Mouse (Mus musculus) neutrophil, adult 5-6 weeks (primary cell): ENCODE measurements at regions not wholly inside any gene's neighbourhood (a gene's known extent, or its start where the extent isn't known, plus 50 kb on each side); places are given as distances from the start of the nearest gene placed in this dataset.
"Not testable (repeated sequence)": the region's sequence is repeated elsewhere in the genome, so short reads cannot be mapped to it uniquely, and the experiment has no call there.

Experiments used
- ATAC-seq: fragments of 151-379, 151-347 bp; 2 replicates; pipeline ENCODE4 v1.8.0; 2017; ENCODE audit warnings: mild to moderate bottlenecking, moderate TSS enrichment; ENCODE audit not compliant: insufficient number of reproducible peaks, poor library complexity, low FRiP score, severe bottlenecking; ENCODE audit errors: extremely low read depth

GRCm38 (mm10) chr14:61737504-61738040 is 130.3 kb downstream of the Kcnrg start:
- no peak for ATAC-seq

- ATAC-seq, result no peak
Observed at GRCm38 (mm10) chr14:61739453-61739852, 132.2 kb downstream of the Kcnrg start.

GRCm38 (mm10) chr14:61743855-61744408 is 136.7 kb downstream of the Kcnrg start:
- ATAC-seq, result no peak

GRCm38 (mm10) chr14:61753421-61753820 is 146.2 kb downstream of the Kcnrg start:
- no peak for ATAC-seq

DNA sequence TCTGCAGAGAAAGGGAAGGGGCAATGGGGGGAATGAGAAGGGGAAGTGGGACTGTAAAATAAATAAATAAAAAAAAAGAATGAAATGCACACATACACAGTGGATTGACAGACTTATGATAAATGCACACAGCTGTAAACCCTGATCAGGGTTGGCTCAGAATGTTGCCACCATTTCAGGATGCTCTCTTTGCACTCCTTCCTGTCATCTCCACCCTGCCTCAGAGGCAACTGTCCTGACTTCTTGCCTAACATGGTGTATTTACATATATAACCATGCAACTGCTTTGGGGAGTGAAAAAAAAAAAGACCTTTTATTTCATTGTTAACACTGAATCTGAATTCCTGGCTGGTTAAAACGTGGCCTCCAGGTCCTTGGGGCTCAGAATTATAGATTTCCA is 149.4 kb downstream of the Kcnrg start:
- no peak for ATAC-seq

- no peak for ATAC-seq
Observed at GRCm38 (mm10) chr14:61757086-61757822, 150.0 kb downstream of the Kcnrg start.

- no peak for ATAC-seq
Observed at GRCm38 (mm10) chr14:61757823-61758175, 150.5 kb downstream of the Kcnrg start.

DNA sequence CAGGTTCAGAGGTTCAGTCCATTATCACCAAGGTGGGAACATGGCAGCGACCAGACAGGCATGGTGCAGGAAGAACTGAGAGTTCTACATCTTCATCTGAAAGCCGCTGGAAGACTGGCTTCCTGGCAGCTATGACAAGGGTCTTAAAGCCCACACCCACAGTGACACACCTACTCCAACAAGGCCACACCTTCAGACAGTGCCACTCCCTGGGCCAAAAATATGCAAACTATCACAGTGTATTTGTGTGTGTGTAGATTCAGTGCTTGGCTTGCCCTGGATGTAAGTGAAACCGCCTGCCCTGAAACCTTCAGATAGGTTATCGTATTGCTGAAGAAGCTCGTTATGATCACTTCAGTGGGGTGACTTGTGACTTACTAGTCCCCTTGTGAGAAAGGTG is 151.3 kb downstream of the Kcnrg start:
- no peak for ATAC-seq

- ATAC-seq, result not testable (repeated sequence)
Observed at GRCm38 (mm10) chr14:61760176-61760575, 152.9 kb downstream of the Kcnrg start.

DNA sequence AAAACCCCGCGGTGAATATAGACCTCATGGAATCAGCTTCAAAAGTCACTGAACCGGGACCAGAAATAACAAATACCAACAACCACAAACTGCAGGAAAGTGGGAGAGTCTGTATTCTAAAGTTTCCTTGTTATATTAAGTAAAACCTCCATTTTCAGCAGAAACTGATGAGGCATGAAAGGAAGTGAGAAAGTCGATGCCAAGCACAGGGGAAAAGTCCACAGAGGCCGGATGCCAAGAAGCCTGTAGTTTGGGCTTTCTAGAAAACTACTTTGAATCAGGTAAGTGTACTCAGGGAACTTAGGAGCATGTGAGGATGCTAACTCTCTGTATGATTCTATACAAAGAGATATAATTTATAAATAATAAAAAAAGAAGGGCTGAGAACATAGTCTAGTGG is 154.8 kb downstream of the Kcnrg start:
- no peak for ATAC-seq

GRCm38 (mm10) chr14:61769881-61770280 is 162.6 kb downstream of the Kcnrg start:
- ATAC-seq, result no peak

GRCm38 (mm10) chr14:61774171-61774570 is 166.9 kb downstream of the Kcnrg start:
- ATAC-seq, result no peak

DNA sequence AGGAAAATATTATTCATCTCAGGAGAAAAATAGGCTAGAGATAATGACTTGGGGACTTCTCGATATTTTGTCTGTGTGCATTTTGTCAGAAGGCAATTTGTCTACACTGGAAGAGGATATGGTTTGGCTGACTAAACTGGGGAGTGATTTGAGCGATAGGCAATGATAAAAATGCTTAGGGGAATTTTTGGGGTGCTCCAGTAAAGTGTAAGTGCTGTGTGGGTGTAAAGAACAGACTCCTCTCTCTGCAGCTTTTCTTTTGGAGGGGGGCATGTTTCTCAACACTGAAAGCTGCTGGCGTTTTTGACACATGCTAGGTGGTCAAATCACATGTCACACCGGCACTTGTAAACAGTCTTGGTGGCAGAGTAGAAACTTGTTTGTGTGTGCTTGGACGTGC is 171.4 kb downstream of the Kcnrg start:
- no peak for ATAC-seq

DNA sequence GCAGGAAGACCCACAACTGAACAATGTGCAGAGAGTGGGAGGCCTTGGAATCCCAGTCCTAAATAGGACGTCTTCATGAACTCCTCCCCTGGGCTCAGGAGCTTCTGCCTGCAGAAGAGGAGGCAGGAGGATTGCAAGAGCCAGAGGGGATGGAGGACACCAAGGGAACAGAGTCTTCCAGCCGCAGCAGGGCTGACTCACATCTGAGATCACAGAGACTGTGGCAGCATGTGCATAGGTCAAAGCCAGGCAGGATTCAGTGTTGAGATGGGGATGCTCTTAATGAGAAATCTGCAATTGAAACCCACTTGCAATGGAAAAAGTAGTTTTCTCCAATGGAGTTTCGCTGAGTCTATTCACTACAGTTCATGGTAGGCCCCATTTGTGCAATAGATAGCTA is 175.9 kb downstream of the Kcnrg start:
- ATAC-seq, result no peak

DNA sequence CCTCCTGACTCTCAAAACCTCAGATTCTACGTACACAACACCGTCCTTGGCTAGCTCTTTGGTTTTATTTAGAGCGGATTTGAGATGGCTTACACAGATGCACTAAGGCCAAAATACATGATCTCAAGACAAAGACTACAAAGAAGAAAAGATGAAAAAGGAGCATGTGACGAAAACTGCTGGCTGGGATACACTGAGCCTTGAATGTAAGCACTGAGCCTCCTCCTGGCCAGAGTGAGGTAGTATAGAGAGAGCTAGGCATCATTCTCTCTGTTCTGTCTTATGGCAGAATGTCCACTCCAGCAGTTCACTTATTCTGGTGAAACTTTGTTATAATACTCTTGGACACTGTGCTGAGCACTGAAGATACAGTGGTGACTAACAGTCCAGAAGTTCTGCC is 177.4 kb downstream of the Kcnrg start:
- ATAC-seq, result no peak

DNA sequence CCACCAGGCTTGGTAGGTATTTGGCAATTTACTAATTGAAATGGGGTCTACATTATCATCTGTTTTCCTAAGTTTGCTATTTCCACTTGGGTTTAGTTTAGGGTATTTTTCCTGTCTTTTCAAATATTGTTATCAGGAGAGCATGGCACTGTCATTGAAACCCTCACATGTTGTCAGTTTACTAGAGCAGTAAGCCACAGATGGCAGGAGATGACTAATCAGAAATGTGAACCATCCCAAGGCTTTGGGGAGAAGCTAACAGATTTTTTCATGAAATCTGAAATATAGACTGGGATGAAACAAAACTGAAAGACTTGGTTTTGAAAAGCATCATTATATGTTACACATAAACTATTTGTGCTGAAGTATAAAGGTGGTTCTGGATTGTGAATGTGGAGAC is 178.8 kb downstream of the Kcnrg start:
- ATAC-seq, result no peak

- no peak for ATAC-seq
Observed at GRCm38 (mm10) chr14:61787746-61788145, 180.5 kb downstream of the Kcnrg start.

DNA sequence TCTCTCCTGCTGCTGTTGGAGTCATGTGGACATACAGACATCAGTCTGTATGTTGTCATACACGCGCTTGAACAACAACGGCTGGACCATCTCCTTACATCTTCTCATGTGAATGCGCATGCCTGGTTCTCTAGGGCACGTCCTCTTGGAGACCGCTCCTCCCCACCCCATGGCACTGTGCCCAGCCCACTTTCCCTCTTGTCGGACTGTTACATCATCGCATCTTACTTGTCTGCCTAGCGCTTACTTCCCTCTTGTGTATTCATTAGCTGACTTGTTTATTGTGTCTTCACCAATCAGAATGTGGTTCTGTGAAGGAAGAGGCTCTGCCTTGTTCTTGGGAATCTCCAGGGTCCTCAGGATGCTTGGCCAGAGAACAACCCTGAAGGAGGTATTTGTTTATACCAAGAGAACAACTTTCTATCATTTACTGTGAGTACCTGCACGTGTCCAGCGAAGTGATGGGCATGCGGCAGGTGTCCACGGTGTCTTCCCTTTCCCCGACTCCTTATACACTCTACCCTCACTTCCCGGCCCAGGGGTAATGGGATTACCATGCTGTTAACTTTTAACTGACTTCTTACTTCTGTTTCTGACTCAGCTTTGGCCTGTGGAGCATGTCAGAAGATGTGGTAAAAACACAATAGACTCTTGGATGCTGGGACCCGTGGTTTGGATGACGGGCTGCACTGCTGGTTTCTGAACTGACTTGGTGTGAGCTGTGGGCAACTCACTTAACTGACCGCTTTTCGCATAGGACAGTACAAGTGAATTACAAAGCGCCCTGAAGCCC is 181.9 kb downstream of the Kcnrg start:
- ATAC-seq, result peak; percentile 78; the same call in 1 of the 2 replicates

DNA sequence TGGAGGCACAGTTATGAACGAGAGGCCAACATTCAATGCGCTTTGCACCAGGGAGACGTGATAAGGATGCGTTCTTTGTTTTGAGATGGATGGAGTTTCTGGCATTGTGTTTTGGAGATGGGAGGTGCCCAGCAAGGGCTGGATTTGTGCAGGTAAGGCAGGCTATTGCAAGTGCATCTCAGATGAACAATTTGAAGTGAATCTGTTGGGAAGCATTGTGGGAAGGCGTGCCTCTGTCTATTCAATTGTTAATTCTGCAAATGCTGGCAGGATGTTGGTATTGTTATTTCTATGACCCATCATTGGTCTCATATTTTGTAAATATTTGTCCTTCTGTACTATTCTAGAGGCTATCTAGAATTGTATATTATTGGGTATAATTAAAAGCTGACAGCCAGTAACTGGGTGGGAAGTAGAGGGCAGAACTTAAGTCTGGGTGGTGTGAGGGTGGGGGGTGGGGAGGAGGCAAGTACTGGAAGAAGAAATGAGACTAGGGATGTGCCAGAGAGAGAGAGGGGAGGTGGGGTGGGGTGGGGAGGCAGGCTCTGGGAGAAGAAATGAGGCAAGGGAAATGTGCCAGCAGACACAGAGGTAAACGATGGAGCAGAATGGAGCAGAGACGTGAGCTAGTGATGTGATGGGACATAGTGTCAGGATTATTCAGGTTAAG is 188.9 kb downstream of the Kcnrg start:
- no peak for ATAC-seq
